Mouse (Mus musculus): ENCODE data around the gene Kat6b.

GRCm38 (mm10) chr14:21602166-21602565 is 120.9 kb downstream of the Kat6b start:
- TF ChIP-seq POLR2A (IDR thresholded peaks at IDR 0.05; ENCODE audit: extremely low read depth, insufficient read depth, low read length) (no peak), CTCF (IDR thresholded peaks at IDR 0.05; ENCODE audit: extremely low read depth, insufficient read depth, low read length) (no peak)
